ENCODE assay signal across 21 mouse cellular contexts in genomic region chr12:112738281-112739022, GRCm38 (mm10). TPM values are rescaled to one million over a fixed set of nuclear protein-coding genes. Genes with fewer than 3 reads are reported as not detected.
A peak's percentile ranks its signal among the peaks of the same experiment; 100 is the strongest.
DNase-seq lines count a peak whose midpoint lies in the region; ATAC-seq and TF ChIP-seq lines count a peak whose summit lies in the region.
"Had no signal": no experiment of that assay in that cellular context is flagged by ENCODE, and none has a peak within 500 bp of the region (broad histone marks: within the 10 kb centered on the region; RNA-seq: fewer than 3 reads in every experiment).

No protein-coding gene starts in this region.

- H3K4me2 ChIP-seq in kidney, embryonic 15.5 days, result no peak overlapping the region
- no peak overlapping the region for H3K4me2 ChIP-seq in midbrain, embryonic 14.5 days (ENCODE audit: low read length)
- H3K4me2 ChIP-seq: intestine, embryonic 15.5 days; lung, embryonic 14.5 days; midbrain, embryonic 15.5 days; neural tube, embryonic 13.5 days had no signal

- TF ChIP-seq CTCF in kidney, adult 2 months (conservative IDR thresholded peaks at IDR 0.05; ENCODE audit: insufficient read depth, insufficient read length, low read depth, low read length), result no peak

- H3K9ac ChIP-seq in kidney, embryonic 15.5 days, result no peak overlapping the region
- no peak overlapping the region for H3K9ac ChIP-seq in midbrain, embryonic 14.5 days (replicated peaks; ENCODE audit: low read length)
- H3K9ac ChIP-seq: intestine, embryonic 15.5 days; liver, embryonic 14.5 days; lung, embryonic 14.5 days; midbrain, embryonic 15.5 days; neural tube, embryonic 13.5 days had no signal

- no peaks in the 10 kb centered on the region for H3K9me3 ChIP-seq in kidney, embryonic 15.5 days (replicated peaks)
- H3K9me3 ChIP-seq in midbrain, embryonic 14.5 days (ENCODE audit: control insufficient read depth, low read length), result no peaks in the 10 kb centered on the region
- H3K9me3 ChIP-seq: heart, embryonic 10.5 days; intestine, embryonic 15.5 days; megakaryocyte, embryonic 14.5 days; midbrain, embryonic 15.5 days; neural tube, embryonic 13.5 days had no signal

- no peak for TF ChIP-seq POLR2A in kidney, adult 2 months (IDR thresholded peaks at IDR 0.05; ENCODE audit: low read depth, low read length)

- peak; percentile 70 for DNase-seq in cerebellum, adult 11-12 months
- peak; percentile 53 for DNase-seq in kidney, adult 2 months
- peak; percentile 3 for DNase-seq in ovary, postnatal 36 days (ENCODE audit: low spot score)
- DNase-seq in ovary, postnatal 10 days (ENCODE audit: low spot score), result no peak
- DNase-seq in cerebellum, postnatal 14 days, result peak; percentile 57 to 60
- no peak for DNase-seq in midbrain, embryonic 14.5 days
- DNase-seq: heart, postnatal 4 days; lung, embryonic 14.5 days had no signal

- 81% methylated on average over 31 of the region's 31 CpGs for WGBS in kidney, adult 2 months
- 90% methylated on average over 31 of the region's 31 CpGs for WGBS in kidney, embryonic 15.5 days
- 90% methylated on average over 31 of the region's 31 CpGs for WGBS in midbrain, embryonic 14.5 days

- no peaks in the 10 kb centered on the region for H3K27me3 ChIP-seq in kidney, adult 2 months (replicated peaks; ENCODE audit: control insufficient read depth, insufficient read depth, low read length)
- no peaks in the 10 kb centered on the region for H3K27me3 ChIP-seq in kidney, embryonic 15.5 days
- no peaks in the 10 kb centered on the region for H3K27me3 ChIP-seq in midbrain, embryonic 14.5 days (ENCODE audit: control insufficient read depth, insufficient read depth, low read length)
- H3K27me3 ChIP-seq: intestine, embryonic 15.5 days; midbrain, embryonic 15.5 days; neural tube, embryonic 13.5 days had no signal

- H3K4me1 ChIP-seq in kidney, adult 2 months (ENCODE audit: control insufficient read depth, insufficient read depth, low read length), result peaks cover 2% of the 10 kb centered on the region; the same call in 1 of the 2 replicates
- H3K4me1 ChIP-seq in kidney, embryonic 15.5 days, result peaks cover 8% of the 10 kb centered on the region
- no peaks in the 10 kb centered on the region for H3K4me1 ChIP-seq in midbrain, embryonic 14.5 days (ENCODE audit: control insufficient read depth, insufficient read depth, low read length)
- H3K4me1 ChIP-seq: midbrain, embryonic 15.5 days had no signal

- no peak overlapping the region for H3K27ac ChIP-seq in kidney, adult 2 months (ENCODE audit: insufficient read depth, low read depth, low read length)
- no peak overlapping the region for H3K27ac ChIP-seq in kidney, embryonic 15.5 days
- H3K27ac ChIP-seq in midbrain, embryonic 14.5 days (replicated peaks; ENCODE audit: low read depth, low read length), result no peak overlapping the region
- H3K27ac ChIP-seq: heart, embryonic 10.5 days; intestine, embryonic 15.5 days; kidney, postnatal 0 days; liver, embryonic 14.5 days; midbrain, embryonic 15.5 days; neural tube, embryonic 13.5 days had no signal

- H3K36me3 ChIP-seq in kidney, adult 2 months (ENCODE audit: control insufficient read depth, insufficient read depth, low read length), result peaks cover 10% of the 10 kb centered on the region
- peaks cover 69% of the 10 kb centered on the region for H3K36me3 ChIP-seq in kidney, embryonic 15.5 days
- H3K36me3 ChIP-seq in midbrain, embryonic 14.5 days (ENCODE audit: control insufficient read depth, insufficient read depth, low read length), result peaks cover 87% of the 10 kb centered on the region

- ATAC-seq in cerebellum, adult (ENCODE audit: insufficient number of reproducible peaks, low FRiP score, low TSS enrichment), result no peak
- no peak for ATAC-seq in kidney, embryonic 15.5 days (replicated peaks; ENCODE audit: low FRiP score)
- no peak for ATAC-seq in midbrain, embryonic 14.5 days (ENCODE audit: low FRiP score, low TSS enrichment)
- ATAC-seq: CD4-positive, CD25-positive, alpha-beta regulatory T cell, adult 4 months; forebrain, embryonic 16.5 days; hindbrain, embryonic 16.5 days; intestine, embryonic 15.5 days; midbrain, embryonic 15.5 days had no signal

- H3K4me3 ChIP-seq in kidney, adult 2 months (ENCODE audit: insufficient read depth, low read depth, low read length), result no peak overlapping the region
- no peak overlapping the region for H3K4me3 ChIP-seq in kidney, embryonic 15.5 days (replicated peaks)
- no peak overlapping the region for H3K4me3 ChIP-seq in midbrain, embryonic 14.5 days (replicated peaks; ENCODE audit: low read depth, low read length)
- H3K4me3 ChIP-seq: heart, embryonic 10.5 days; intestine, embryonic 15.5 days; megakaryocyte, embryonic 14.5 days; midbrain, embryonic 15.5 days; myocyte; neural tube, embryonic 13.5 days had no signal

RNA-seq across cellular contexts. Expression of gene Cep170b, which starts 18.2 kb away (rescaled TPM):
- 63.4 and 75.3 TPM in 2 replicates for polyA plus RNA-seq in kidney, adult 2 months (2012; rRNA removed)
- 15.8 and 16.6 TPM in 2 replicates for polyA plus RNA-seq in kidney, embryonic 15.5 days (2015; fragmentation: Nextera tagmentation; extraction: Ambion mirVana)
- 31.7 and 33.7 TPM in 2 replicates for polyA plus RNA-seq in midbrain, embryonic 14.5 days (2014; fragmentation: Nextera tagmentation; extraction: Ambion mirVana)

RNA-seq across cellular contexts. Expression of gene Pld4, which starts 22.0 kb away (rescaled TPM):
- polyA plus RNA-seq in kidney, adult 2 months (2012; rRNA removed), result 19.6 and 23.7 TPM in 2 replicates
- 7.9 and 10.4 TPM in 2 replicates for polyA plus RNA-seq in kidney, embryonic 15.5 days (2015; fragmentation: Nextera tagmentation; extraction: Ambion mirVana)
- polyA plus RNA-seq in midbrain, embryonic 14.5 days (2014; fragmentation: Nextera tagmentation; extraction: Ambion mirVana), result 3.3 and 6.0 TPM in 2 replicates

RNA-seq across cellular contexts. Expression of gene Zbtb42, which starts 59.8 kb away (rescaled TPM):
- polyA plus RNA-seq in kidney, adult 2 months (2012; rRNA removed), result 10.7 and 12.1 TPM in 2 replicates
- polyA plus RNA-seq in kidney, embryonic 15.5 days (2015; fragmentation: Nextera tagmentation; extraction: Ambion mirVana), result 4.0 and 4.6 TPM in 2 replicates
- polyA plus RNA-seq in midbrain, embryonic 14.5 days (2014; fragmentation: Nextera tagmentation; extraction: Ambion mirVana), result 1.9 and 3.5 TPM in 2 replicates

Comparison
In these comparisons a context has a peak if more than half of its experiments do, and no peak if none do; other contexts are left out.
1. DNase-seq: peak in cerebellum, adult 11-12 months (single experiment), kidney, adult 2 months (single experiment), ovary, postnatal 36 days (single experiment) and cerebellum, postnatal 14 days (2 of 2); none in ovary, postnatal 10 days (single experiment) and midbrain, embryonic 14.5 days (single experiment).